Mouse (Mus musculus) heart, embryonic 12.5 days (tissue): ENCODE data around the gene Farsa. TPM values are rescaled to one million over a fixed set of nuclear protein-coding genes. Genes with fewer than 3 reads are reported as not detected.

Source experiments
- ATAC-seq: fragments of 200-750 bp; cut with Nextera tagmentation; 2 replicates; pipeline ENCODE4 v1.8.0; 2017; ENCODE audit warnings: moderate TSS enrichment, moderate library complexity; ENCODE audit not compliant: insufficient number of reproducible peaks, low FRiP score
- H3K27ac ChIP-seq: fragments of 300-500 bp; sonication (generic); 2 replicates; pipeline ENCODE4 v1.5.1; 2016; ENCODE audit warnings: mild to moderate bottlenecking, moderate library complexity; ENCODE audit not compliant: poor library complexity, severe bottlenecking
- H3K27me3 ChIP-seq: fragments of 300-500 bp; sonication (generic); replicated peaks from 2 replicates; pipeline ENCODE4 v1.6.1; 2016; ENCODE audit warnings: mild to moderate bottlenecking, moderate library complexity
- H3K36me3 ChIP-seq: fragments of 300-500 bp; sonication (generic); 2 replicates; pipeline ENCODE4 v1.6.1; 2016; ENCODE audit warnings: mild to moderate bottlenecking, moderate library complexity
- H3K4me1 ChIP-seq: fragments of 300-500 bp; sonication (generic); replicated peaks from 2 replicates; pipeline ENCODE4 v1.6.1; 2016; ENCODE audit warnings: mild to moderate bottlenecking
- H3K4me2 ChIP-seq: fragments of 300-500 bp; sonication (generic); 2 replicates; pipeline ENCODE4 v1.6.1; 2016; ENCODE audit warnings: mild to moderate bottlenecking, moderate library complexity
- H3K4me3 ChIP-seq: fragments of 300-500 bp; sonication (generic); 2 replicates; pipeline ENCODE4 v1.5.1; 2016; ENCODE audit warnings: mild to moderate bottlenecking
- H3K9ac ChIP-seq: fragments of 300-500 bp; sonication (generic); 2 replicates; pipeline ENCODE4 v1.6.1; 2016; ENCODE audit warnings: mild to moderate bottlenecking, moderate library complexity
- H3K9me3 ChIP-seq: fragments of 300-500 bp; sonication (generic); replicated peaks from 2 replicates; pipeline ENCODE4 v1.6.1; 2016; ENCODE audit warnings: mild to moderate bottlenecking, moderate library complexity
- WGBS: fragments of 180-500 bp; shearing (Covaris S2); methylation state at CpG from one replicate; pipeline ENCODE4 v1.1.7; 2016; 5-methylcytosine and 5-hydroxymethylcytosine counted together
- polyA plus RNA-seq: library from polyadenylated mRNA; unstranded; fragments of >200 nt; fragmentation: Nextera tagmentation; extraction: Ambion mirVana; gene quantifications from 2 replicates; pipeline ENCODE4 v1.2.1, GENCODE M21; 2016

Farsa gene
- polyA plus RNA-seq, 1 experiment from 2014 or later = 53.6 TPM

DNA sequence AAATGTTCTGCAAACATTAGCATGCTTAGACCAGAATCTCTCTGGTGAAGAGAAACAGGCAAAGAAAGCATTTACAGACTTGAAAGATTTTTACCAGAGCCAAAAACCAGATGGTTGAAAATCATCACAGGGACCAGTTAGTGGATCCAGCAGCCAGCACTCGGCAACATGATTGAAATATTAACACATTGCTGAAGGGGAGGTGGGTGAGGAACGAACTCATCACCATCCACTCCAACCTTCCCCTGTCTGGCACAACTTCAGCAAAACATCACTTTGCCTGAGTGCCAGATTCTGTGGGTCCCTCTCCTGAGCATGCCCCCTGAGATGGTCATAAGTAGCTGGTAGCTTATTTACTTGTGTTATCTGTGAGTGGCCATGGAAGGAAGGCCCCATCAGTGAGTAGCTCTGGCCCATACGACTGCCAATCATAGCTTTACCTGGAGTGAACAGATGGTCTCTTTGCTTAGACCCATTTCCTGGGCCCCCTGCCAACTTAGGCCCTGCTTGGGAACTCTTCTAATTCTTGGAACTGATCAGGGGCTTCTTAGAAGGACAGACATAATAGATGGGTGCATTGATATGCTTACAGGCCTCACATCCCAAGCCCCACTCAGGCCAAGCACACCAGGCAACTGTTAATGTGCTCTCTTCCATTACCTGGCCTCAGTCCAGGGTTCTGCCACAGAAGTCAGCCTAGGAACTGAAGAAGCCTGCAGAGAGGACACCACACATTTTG is 20.7 kb downstream of the Farsa start:
- H3K4me3 ChIP-seq = no peak overlapping the region
- H3K36me3 ChIP-seq = no peaks in the 10 kb centered on the region
- no peak overlapping the region for H3K4me2 ChIP-seq
- H3K27ac ChIP-seq = no peak overlapping the region
- ATAC-seq = no peak
- H3K27me3 ChIP-seq = peaks cover 4% of the 10 kb centered on the region; the same call in 1 of the 2 replicates
- H3K4me1 ChIP-seq = peaks cover 6% of the 10 kb centered on the region
- no peaks in the 10 kb centered on the region for H3K9me3 ChIP-seq
- WGBS = 73% methylated on average over 3 of the region's 3 CpGs
- H3K9ac ChIP-seq = no peak overlapping the region

DNA sequence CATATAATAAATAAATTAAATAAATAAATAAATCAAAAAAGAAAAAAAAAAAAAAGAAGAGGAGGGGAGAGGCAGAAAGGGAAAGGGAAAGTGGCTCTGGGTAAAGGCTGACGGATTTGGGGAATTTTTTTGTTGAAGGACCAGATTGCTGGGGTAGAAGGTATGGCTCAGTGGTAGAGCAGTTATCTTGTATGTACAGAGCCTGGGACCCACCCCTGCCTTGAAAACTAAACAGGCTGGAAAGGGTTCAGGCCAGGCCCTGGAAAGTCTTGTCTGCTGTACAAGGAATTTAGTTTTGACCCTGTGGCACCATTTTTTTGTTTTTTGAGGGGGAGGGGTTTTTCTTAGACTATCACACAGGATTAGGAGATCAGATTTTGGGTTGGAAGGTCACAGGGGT is 22.1 kb downstream of the Farsa start:
- H3K27me3 ChIP-seq = no peaks in the 10 kb centered on the region
- no peaks in the 10 kb centered on the region for H3K4me1 ChIP-seq
- ATAC-seq = no peak
- H3K4me2 ChIP-seq = no peak overlapping the region
- H3K36me3 ChIP-seq = no peaks in the 10 kb centered on the region
- H3K4me3 ChIP-seq = no peak overlapping the region
- WGBS = 65% methylated on average over 1 of the region's 1 CpGs
- H3K9ac ChIP-seq = no peak overlapping the region
- H3K9me3 ChIP-seq = no peaks in the 10 kb centered on the region
- H3K27ac ChIP-seq = no peak overlapping the region

DNA sequence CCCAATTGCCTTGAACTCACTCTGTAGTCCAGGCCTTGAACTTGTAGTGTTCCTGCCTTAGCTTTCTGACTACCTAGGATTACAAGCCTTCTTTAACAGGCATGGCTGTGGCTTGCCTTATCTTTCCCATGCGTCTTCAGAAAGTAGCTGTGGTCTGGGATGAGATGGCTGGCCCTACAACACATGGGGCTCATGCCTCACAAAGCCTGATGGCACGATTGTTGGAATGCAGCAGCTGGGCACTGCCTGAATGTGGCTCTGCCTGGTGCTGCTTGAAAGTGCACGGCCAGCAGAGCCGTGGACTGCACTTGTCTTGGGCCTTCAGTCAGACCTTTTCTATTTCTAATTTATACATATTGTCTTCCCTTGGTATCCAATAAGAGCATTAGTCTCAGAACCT is 27.9 kb downstream of the Farsa start:
- Histone ChIP-seq H3K4me2 (no peak overlapping the region), H3K36me3 (peaks cover 40% of the 10 kb centered on the region), H3K4me1 (no peaks in the 10 kb centered on the region), H3K9me3 (no peaks in the 10 kb centered on the region), H3K9ac (no peak overlapping the region), H3K27ac (no peak overlapping the region), H3K27me3 (no peaks in the 10 kb centered on the region), H3K4me3 (no peak overlapping the region)
- ATAC-seq = no peak
- WGBS = 80% methylated on average over 4 of the region's 4 CpGs

DNA sequence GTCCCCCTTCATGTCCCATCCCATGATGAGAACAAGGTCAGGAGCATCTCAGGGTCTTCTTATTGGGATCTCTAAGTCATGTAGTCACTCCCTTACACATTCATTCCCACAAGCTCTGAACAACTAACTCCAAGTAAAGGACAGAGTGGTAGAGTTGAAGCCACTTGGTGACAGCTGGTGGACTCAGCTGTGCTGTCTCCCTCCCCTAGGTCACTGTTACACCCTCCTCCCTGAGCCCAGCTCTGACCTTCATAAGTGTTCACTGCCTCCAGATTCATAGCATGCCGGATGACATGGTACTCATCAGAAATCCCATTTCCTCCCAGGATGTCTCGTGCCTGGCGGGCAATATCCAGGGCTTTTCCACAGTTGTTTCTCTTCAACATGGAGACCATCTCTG is 31.5 kb downstream of the Farsa start:
- ATAC-seq = no peak
- H3K27ac ChIP-seq = no peak overlapping the region
- H3K4me2 ChIP-seq = no peak overlapping the region
- no peak overlapping the region for H3K9ac ChIP-seq
- no peaks in the 10 kb centered on the region for H3K9me3 ChIP-seq
- H3K4me1 ChIP-seq = peaks cover 10% of the 10 kb centered on the region
- WGBS = 97% methylated on average over 3 of the region's 3 CpGs
- H3K27me3 ChIP-seq = no peaks in the 10 kb centered on the region
- H3K36me3 ChIP-seq = peaks cover 49% of the 10 kb centered on the region
- H3K4me3 ChIP-seq = no peak overlapping the region

DNA sequence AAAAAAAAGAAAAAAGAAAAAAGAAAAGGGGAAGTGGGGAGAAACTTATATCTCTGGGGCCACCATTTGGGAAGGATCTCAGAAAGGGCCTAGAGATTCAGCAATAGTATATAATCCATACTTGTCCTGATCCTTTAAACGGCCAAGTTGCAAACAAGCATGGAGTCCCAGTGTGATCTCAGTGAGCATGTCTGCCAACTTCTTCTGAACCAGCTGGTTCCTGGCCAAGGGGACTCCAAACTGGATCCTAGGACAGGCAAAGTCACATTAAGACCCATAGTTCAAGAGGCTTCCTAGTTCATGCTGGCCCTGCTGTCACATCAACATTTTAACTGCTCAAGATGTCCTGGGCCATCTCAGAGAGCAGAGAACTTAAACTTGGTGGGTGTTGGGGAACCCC is 32.4 kb downstream of the Farsa start:
- peaks cover 49% of the 10 kb centered on the region for H3K36me3 ChIP-seq
- no peaks in the 10 kb centered on the region for H3K27me3 ChIP-seq
- H3K9me3 ChIP-seq = no peaks in the 10 kb centered on the region
- peaks cover 10% of the 10 kb centered on the region for H3K4me1 ChIP-seq
- H3K27ac ChIP-seq = no peak overlapping the region
- H3K9ac ChIP-seq = no peak overlapping the region
- WGBS = 88% methylated on average over 1 of the region's 1 CpGs
- H3K4me3 ChIP-seq = no peak overlapping the region
- ATAC-seq = no peak
- H3K4me2 ChIP-seq = no peak overlapping the region

DNA sequence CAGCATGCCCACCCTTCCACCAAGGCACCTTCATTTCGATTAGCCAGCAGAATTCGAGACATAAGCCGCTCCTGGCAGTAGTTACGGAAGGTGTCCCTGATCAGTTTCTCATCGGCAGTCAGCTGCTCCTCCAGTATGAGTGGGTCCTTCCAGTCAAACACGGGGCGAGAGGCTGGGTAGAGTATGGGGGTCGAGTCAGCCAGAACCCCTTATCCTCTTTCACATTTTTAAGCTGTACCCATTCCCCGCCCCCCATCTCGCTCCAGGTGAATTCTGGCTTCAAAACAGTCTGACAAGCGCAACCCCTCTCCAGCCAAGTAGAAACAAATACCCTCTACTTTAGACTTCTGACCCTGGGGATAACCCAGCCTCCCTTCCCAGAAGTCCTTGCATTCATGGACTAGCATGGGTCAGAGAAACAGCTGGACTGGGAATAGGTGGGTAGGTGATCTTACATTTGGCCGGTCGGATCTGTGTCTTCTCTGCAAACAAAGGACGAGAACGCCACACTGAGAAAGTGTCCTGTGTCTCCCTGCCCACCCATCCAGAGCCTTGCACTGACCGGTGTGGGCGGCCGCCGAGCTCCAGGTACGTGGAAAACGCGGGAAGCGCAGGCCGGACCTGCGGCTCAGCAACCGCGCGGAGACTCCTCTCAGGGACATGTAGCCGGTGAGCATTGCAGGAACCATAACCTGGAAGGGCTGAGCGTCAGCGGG is 36.4 kb downstream of the Farsa start:
- H3K27ac ChIP-seq = no peak overlapping the region

DNA sequence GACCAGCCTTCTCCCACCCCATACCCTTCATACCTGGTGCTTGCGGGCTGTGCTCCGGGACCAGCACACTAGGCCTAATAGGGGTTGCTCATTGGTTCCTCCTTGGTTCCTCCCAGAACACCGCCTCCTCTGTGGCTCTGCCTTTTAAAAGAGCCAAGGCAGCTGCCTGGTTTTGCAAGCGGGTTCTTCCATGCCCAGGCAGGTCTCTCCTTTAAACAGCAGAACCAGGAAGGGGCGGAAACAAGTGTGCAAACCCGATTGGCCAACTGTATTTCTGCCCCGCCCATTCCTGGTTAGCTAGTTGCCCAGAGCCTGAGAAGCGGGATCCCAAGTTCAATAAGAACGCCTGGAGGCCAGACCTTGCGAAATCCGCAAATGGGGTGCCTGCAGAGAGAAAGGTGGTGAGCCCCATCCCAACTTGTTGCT is 36.9 kb downstream of the Farsa start, which contains the start of gene Gcdh:
Gene Gcdh (minus strand): TSS at position 213 of the 426 bp plus-strand sequence.
- Histone ChIP-seq H3K36me3 (peaks cover 17% of the 10 kb centered on the region), H3K27me3 (no peaks in the 10 kb centered on the region), H3K4me2 (peak within 1 kb of the TSS; percentile 94), H3K4me3 (peak within 1 kb of the TSS; percentile 85), H3K9ac (peak within 1 kb of the TSS; percentile 82), H3K27ac (no peak within 1 kb of the TSS), H3K9me3 (no peaks in the 10 kb centered on the region), H3K4me1 (peaks cover 13% of the 10 kb centered on the region)
- ATAC-seq = peak; percentile 95
- 0% methylated on average over 11 of the region's 11 CpGs for WGBS

More for the DNA sequence above, 36.4 kb downstream of the Farsa start:
- Histone ChIP-seq H3K9me3 (no peaks in the 10 kb centered on the region), H3K4me1 (peaks cover 13% of the 10 kb centered on the region), H3K4me3 (peak overlapping the region; percentile 85), H3K4me2 (peak overlapping the region; percentile 94), H3K27me3 (no peaks in the 10 kb centered on the region), H3K36me3 (peaks cover 23% of the 10 kb centered on the region), H3K9ac (peak overlapping the region; percentile 82)
- 11% methylated on average over 31 of the region's 31 CpGs for WGBS
- peak; percentile 17 for ATAC-seq

DNA sequence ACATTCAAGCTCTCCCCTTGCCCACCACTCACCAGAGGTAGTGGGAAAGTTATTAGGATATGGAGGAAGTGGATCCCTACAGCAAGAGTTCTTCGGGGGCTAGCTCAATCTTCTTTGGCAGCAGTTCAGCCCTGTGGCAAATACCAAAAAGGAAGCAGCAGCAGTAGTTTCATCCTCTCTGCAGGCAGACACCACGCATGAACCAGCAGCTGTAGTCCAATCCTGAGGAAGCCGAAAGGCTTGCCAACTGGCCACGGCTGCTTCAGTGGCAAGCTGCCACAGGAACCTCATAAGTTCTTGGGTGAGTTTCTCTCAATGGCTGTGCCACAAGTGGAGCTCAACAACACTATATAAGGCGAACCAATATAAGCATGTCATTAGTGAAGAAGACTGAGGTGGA is 39.2 kb downstream of the Farsa start:
- Histone ChIP-seq H3K27ac (no peak overlapping the region), H3K4me1 (peaks cover 13% of the 10 kb centered on the region), H3K9me3 (no peaks in the 10 kb centered on the region), H3K9ac (no peak overlapping the region), H3K4me3 (no peak overlapping the region), H3K36me3 (peaks cover 4% of the 10 kb centered on the region; the same call in 1 of the 2 replicates), H3K4me2 (no peak overlapping the region), H3K27me3 (peaks cover 9% of the 10 kb centered on the region)
- no peak for ATAC-seq
- 87% methylated on average over 5 of the region's 5 CpGs for WGBS

DNA sequence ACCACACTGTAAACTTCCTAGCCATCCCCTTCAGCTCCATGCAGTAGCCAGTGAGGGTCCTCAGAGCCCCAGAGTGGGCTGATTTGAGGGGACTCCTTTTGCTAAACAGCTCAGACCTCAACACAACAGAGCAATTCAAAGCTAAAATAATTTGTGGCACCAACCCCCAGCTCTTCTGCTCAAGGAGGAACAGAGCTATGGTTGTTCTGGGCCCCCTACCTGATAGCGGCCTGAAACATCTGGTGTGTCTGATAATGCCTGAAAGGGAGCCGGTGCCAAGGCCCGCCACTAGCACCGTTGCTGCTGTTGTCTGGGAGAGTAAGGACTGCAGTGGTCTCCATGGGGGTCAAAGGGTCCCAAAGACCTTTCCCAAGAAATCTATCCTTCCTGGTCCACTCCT is 44.3 kb downstream of the Farsa start:
- Histone ChIP-seq H3K4me2 (peak overlapping the region; percentile 43), H3K9me3 (no peaks in the 10 kb centered on the region), H3K27me3 (peaks cover 24% of the 10 kb centered on the region), H3K27ac (peak overlapping the region; percentile 63), H3K9ac (no peak overlapping the region), H3K36me3 (no peaks in the 10 kb centered on the region), H3K4me1 (peaks cover 7% of the 10 kb centered on the region; the same call in 1 of the 2 replicates), H3K4me3 (peak overlapping the region; percentile 2; the same call in 1 of the 2 replicates)
- WGBS = 21% methylated on average over 4 of the region's 4 CpGs
- peak; percentile 51; the same call in 1 of the 2 replicates for ATAC-seq

DNA sequence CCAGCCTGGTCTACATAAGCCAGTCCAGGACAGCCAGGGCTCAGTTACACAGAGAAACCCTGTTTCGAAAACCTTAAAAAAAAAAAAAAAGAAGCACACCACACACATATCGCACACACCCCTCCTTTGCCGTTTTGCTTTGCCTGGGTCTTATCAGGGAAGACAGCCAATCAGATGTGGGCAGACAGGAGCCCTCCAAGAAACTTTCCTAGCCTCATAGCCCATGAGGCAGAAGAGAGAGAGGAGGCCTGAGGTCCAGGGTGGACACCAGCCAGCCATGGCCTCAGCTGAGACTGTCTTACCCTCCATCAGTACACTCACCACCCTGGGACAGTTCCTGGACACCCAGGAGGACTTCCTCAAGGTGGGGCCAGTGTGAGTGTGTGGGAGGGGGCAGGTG is 45.0 kb downstream of the Farsa start, which contains the start of gene Klf1:
Gene Klf1 (plus strand): TSS at position 177 of the 400 bp plus-strand sequence.
- Histone ChIP-seq H3K9ac (peak within 1 kb of the TSS; percentile 78), H3K36me3 (no peaks in the 10 kb centered on the region), H3K27me3 (peaks cover 24% of the 10 kb centered on the region), H3K4me1 (peaks cover 7% of the 10 kb centered on the region; the same call in 1 of the 2 replicates), H3K4me3 (peak within 1 kb of the TSS; percentile 66), H3K9me3 (no peaks in the 10 kb centered on the region), H3K27ac (peak within 1 kb of the TSS; percentile 63), H3K4me2 (peak within 1 kb of the TSS; percentile 97)
- WGBS = 39% methylated on average over 3 of the region's 3 CpGs
- ATAC-seq = peak; percentile 66

DNA sequence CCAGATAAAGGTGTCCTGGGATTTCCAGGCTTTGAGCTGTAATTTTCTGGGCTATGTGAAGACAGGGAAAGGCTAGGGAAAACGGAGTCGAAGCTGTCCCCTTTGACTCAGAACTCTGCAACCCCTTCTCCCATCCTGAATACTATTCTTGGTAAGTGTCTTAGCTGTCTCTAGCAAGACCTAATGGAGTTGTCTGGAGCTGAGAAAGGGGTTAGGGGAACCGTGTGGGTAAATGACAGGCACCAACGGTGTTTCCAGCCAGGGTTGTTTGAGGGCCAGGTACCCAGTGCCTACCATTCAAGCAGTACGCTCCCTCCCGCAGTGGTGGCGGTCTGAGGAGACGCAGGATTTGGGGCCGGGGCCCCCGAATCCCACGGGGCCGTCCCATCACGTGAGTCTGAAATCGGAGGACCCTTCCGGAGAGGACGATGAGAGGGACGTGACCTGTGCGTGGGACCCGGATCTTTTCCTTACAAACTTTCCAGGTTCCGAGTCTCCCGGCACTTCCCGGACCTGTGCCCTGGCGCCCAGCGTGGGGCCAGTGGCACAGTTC is 45.7 kb downstream of the Farsa start:
- Histone ChIP-seq H3K27me3 (peaks cover 24% of the 10 kb centered on the region), H3K4me1 (peaks cover 7% of the 10 kb centered on the region; the same call in 1 of the 2 replicates), H3K27ac (0 out of 2 replicates have a peak overlapping the region, but pooled peaks have one; percentile 30), H3K9ac (peak overlapping the region; percentile 78), H3K36me3 (no peaks in the 10 kb centered on the region), H3K9me3 (no peaks in the 10 kb centered on the region), H3K4me2 (peak overlapping the region; percentile 97), H3K4me3 (peak overlapping the region; percentile 66)
- no peak for ATAC-seq
- WGBS = 3% methylated on average over 24 of the region's 24 CpGs
